Mouse (Mus musculus): ENCODE data around the gene Hapln1.

The Hapln1 gene

DNA sequence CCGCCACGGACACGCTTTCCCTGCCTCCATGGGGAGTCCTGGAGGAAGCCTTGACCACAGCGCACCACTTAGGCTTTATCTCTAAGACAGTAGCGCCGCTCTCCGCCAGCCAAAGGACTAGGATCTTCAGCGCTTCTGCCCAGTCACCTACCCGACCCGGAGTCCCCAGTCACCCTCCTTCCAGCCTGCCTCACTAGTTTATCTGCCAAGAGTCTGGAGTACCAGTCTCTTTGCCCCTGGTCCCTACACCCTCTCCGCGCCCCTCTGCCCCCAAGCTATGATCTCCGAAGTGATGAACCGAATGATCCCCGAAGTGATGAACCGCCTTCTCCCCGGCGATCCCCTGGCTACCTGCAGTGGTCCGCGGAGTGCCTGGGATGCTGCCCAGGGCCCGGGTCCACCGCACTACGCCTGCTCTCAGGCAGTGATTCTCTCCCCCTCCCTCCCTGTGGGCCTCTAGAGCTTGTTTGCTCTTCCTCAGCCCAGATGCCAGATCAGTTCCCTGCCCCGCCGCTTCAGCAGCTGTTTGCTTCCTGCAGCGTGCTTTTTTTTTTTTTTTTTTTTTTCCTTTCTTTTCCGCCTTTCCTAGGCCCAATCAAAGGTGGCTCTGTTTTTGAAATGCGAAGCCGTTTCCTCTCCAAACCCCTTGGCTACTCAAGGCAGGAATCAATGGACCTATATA is at the start of gene Hapln1:
Gene Hapln1 (plus strand): TSS at position 592 of the 682 bp plus-strand sequence.
- DNase-seq, result peak; percentile 12 to 13

DNA sequence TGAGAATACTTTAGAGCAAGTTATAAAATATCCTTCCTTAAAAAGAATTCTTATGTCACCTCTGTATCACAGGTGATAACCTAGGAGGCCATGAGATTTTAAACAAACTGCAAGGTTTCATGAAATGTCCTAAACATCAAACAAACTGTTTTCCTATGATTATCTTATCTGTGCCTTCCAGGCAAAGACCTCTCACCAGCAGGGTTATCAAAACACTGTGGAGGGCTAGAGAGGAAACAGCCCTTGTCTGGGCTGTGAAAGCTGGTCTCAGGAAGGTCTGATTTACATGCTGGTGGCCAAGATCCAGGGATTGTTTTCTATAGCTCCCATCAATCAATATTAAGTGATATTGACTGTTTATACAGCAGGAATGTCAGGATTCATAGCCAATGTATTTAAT is 46.4 kb upstream of the Hapln1 start:
- no peak for DNase-seq

GRCm38 (mm10) chr13:89493678-89494077 is 45.9 kb upstream of the Hapln1 start:
- DNase-seq, result no peak

GRCm38 (mm10) chr13:89496569-89496968 is 43.0 kb upstream of the Hapln1 start:
- DNase-seq, result no peak

GRCm38 (mm10) chr13:89499419-89499818 is 40.2 kb upstream of the Hapln1 start:
- no peak for DNase-seq

- DNase-seq, result no peak
Observed at GRCm38 (mm10) chr13:89521507-89521908, 18.1 kb upstream of the Hapln1 start.

DNA sequence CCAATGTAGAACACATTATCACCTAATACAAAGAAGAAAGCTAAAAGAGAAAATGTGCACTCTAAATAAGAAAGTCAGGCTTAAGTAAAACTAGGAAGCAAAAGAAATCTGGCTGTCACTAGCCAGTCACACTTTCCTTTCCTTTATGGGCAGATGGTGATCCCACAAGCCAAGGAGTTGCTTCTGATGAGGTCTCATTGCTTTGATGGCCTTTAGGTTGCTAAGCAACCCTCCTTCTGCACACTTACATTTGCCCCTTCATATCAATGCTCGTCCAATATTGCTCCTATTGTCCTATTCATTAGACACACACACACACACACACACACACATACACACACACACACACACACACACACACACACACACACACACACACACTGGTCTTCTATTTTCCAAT is 10.9 kb upstream of the Hapln1 start:
- DNase-seq, result no peak

DNA sequence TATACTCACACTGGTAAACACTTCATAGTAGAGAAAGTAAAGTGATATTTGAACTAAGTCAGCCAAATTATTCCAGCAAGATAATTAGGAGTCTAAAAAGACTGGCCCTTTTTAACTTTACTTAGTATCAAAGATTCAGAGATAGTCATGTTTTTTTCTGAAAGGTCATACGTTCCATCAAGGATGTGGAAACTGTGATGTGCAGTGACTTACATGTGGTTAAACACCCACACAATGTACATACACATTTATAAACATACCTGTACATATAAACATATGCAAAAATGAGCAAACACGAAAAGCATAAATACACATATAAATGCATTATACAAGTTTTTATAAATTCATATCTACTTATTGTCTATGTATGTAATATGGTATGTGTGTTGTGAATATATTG is 9.2 kb upstream of the Hapln1 start:
- no peak for DNase-seq

- DNase-seq, result no peak
Observed at GRCm38 (mm10) chr13:89539887-89540264, 280 bp downstream of the Hapln1 start.

DNA sequence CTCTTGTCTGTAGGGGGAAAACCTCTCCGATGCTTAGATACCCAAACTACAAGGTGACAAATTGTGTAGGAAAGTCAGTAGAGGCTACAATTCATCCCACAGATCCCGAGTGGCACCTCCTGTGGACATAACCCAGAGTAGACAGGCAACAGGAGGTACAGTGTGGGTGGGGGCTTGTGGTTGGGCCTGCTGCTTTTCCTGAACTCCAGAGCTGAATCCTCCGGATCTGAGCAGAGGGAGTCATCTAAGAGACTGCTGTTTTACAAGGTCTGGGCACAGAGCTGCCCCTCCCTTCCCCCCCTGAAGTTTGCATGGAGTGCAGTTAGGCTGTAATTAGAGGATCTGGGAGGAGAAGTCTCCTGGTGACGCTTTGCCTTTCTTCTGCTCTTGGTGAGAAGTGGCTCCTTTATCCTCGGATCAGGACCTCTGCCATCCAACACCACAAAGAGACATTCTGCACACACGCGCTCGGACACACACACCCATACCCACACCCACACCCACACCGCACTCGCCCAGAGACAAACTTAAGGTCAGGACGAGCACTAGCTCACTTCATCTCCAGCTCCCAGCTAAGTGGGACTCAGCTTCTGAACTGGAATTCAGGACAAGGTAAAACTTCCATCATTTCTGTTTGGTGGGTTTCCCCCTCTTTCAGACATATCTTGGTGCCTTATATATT is 846 bp downstream of the Hapln1 start:
- DNase-seq, result no peak

- peak in 1 of 2 experiments; percentile 14 for DNase-seq
Observed at GRCm38 (mm10) chr13:89543003-89543402, 3.4 kb downstream of the Hapln1 start.

DNA sequence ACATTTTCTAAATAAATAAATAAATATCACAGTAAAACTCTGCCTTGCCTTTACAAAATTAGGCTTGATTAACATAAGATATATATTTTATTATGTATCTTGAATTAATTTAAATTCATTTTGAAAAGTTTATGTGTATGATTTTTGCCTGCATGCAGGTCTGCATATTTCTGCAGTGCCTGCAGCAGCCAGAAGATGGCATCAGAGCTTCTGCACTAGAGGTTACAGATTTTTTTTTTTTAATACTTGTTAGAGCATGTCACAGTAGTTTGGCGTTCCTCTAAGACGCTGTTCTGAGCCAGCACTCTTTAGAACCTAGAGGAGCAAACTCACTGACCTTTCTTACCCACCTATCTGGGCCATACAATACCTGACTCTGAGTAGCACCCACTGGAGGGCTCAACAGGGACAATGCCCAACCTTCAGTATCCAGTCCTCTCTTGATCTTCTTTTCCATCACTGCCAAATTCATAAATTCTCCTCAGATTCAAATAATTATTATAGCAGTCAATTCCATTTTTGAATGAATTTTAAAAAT is 8.7 kb downstream of the Hapln1 start:
- peak; percentile 21 to 25 for DNase-seq

GRCm38 (mm10) chr13:89549507-89549906 is 9.9 kb downstream of the Hapln1 start:
- DNase-seq, result no peak

DNA sequence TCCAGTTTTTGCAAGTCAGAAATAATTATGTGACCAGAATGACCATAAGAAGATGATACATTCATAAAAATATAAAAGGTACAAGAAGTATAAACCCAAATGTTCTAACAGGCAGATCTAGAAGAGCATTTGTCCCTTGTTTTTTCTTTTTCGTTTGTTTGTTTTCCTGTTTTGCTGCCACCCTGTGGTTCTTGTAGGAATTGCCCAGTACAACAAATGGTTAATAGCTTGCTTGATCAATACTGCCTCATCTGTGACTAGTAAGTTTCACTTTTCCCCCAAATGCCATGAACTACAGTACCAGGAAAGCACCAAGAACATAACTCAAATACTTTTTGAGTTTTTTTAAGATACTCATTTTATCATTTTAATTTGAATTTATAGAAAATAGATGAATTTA is 11.9 kb downstream of the Hapln1 start:
- no peak for DNase-seq

DNA sequence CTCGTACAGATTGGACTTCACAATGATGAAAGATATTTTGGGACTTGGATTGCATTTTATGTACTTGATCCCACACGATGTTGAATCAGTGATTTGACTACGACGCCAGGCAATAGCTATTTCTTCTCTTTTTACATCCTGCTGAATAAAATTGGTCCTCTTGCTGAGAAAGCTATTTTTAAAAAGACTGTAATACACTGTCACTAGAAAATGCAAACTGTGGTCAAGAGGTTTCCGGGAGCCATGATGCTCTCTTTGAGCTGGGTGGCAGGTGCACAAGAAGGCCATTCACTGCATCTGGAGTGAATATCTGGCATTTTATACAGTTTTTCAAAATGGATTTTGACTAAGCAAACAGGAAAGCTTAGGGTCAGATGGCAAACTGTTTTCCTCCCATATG is 24.9 kb downstream of the Hapln1 start:
- no peak for DNase-seq

- DNase-seq, result no peak
Observed at GRCm38 (mm10) chr13:89566300-89566699, 26.7 kb downstream of the Hapln1 start.

DNA sequence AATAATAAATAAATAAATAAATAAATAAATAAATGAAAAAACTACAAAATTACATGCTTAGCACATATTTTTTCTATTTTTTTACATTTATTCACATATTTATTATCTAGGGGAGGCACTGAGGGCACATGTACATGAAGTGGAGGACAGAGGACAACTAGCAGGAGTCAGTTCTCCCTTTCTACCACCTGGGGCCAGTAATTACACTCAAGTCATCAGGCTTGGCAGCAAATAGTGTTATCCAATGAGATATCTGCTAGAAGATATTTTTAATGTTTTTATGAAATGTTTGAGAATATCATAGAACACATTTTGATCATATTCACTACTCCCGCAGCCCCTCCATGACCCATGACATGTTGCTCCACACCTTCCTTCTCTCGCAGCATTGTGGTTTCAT is 39.5 kb downstream of the Hapln1 start:
- DNase-seq, result no peak

GRCm38 (mm10) chr13:89583138-89583746 is 43.6 kb downstream of the Hapln1 start:
- DNase-seq, result no peak

DNA sequence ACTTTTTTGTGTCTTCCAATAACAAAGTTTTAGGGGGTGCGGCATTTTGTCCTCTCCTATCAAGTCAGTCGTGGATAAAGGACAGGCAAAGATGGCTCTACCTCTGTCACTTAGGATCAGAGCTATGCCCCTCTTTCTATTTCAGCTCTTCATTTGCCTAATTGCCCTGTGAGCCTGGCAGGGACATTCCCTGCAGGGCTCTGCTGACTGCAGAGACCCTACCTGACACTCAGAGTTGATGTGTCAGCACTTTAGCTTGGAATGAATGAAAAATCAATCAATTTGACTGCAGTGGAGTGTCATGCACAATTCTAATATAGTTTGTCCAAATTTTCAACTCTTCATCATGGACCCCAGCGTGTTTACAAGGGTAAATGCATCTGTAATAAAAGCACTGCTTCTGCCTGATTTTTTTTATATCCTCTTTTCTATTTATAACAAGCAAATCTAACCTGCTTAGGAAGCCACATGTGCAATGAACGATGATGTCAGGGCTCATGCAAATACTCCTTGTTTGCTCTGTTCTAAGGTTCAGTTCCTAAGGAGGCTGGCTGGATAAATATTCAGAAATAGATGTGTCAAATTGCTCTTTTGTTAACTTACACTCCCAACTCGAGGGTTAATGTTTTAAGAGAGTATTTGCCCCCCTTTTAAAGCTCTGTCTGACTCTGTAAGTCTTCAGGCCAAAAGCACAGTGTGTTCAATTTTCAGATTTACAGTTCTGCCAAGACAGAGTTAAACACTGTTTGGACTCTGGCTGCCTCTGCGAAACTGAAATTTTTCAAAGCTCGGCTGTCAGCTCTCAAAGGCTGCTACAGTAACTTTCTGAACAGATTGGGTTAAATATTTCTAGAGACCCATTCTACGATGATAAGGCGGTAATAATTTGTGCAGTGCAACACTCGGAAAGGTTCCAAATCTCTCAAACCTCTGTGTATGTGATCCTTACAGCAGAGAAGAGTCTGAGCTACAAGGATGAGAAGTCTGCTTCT is 44.4 kb downstream of the Hapln1 start:
- DNase-seq, result no peak

GRCm38 (mm10) chr13:89585144-89585543 is 45.5 kb downstream of the Hapln1 start:
- no peak for DNase-seq

GRCm38 (mm10) chr13:89595105-89595504 is 55.5 kb downstream of the Hapln1 start:
- no peak for DNase-seq

DNA sequence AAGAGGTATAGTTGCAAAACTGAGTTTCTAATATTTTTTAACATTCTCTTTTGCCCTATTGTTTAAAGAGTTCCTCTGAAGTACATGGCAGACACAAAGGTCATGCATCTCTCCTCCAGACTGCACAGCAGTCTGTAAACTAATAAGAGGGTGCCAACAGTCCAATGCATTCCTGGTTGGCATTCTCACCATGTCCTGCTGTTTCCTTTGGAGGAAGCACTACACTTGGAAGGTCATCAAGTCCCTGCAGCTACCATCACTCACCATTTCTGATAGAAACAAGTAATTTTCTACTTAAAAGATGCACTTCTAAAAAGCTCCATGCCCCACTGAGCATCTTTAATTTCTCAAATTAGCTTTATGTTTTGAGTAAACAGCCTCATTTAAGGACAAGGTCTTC is 57.8 kb downstream of the Hapln1 start:
- DNase-seq, result peak in 1 of 2 experiments; percentile 3

DNA sequence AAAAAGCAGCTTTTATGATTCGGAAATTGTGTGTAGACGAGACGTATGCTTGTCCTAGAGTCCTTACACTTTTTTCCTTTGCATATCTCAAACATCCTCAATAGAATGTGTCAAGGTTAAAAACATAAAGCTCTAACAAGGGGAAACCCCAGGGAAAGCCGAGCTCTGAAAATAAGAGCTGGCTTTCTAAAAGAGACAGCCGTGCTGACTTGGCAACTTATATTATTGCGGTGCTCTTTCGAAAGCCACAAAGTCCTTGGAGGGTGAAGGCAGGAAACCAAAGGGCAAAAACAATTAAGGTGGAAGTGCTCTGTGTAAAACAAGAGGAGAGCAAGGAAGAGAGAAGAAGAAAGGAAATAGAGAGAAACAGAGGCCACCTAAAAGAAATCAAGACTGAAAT is 60.9 kb downstream of the Hapln1 start:
- no peak for DNase-seq

Data from cerebellum, postnatal 36 days (tissue).